Mouse (Mus musculus): ENCODE measurements at regions not wholly inside any gene's neighbourhood (a gene's known extent, or its start where the extent isn't known, plus 50 kb on each side); places are given as distances from the start of the nearest gene placed in this dataset.
A peak's percentile ranks its signal among the peaks of the same experiment; 100 is the strongest.

- Histone ChIP-seq H3K27me3 (replicated peaks; ENCODE audit: control insufficient read depth, insufficient read depth, low read length) (peaks cover 13% of the 10 kb centered on the region; the same call in 1 of the 2 replicates), H3K36me3 (ENCODE audit: control insufficient read depth, insufficient read depth, low read length) (no peaks in the 10 kb centered on the region)
- DNase-seq (ENCODE audit: low spot score), result no peak
Observed at GRCm38 (mm10) chr13:71461552-71461951, 502.0 kb downstream of the Irx1 start.

GRCm38 (mm10) chr13:71460607-71461006 is 502.9 kb downstream of the Irx1 start:
- Histone ChIP-seq H3K36me3 (ENCODE audit: control insufficient read depth, insufficient read depth, low read length) (no peaks in the 10 kb centered on the region), H3K4me3 (ENCODE audit: low read depth, low read length) (no peak overlapping the region), H3K9ac (ENCODE audit: low read length) (no peak overlapping the region), H3K4me2 (ENCODE audit: low read length) (no peak overlapping the region), H3K27me3 (replicated peaks; ENCODE audit: control insufficient read depth, insufficient read depth, low read length) (peaks cover 17% of the 10 kb centered on the region; the same call in 1 of the 2 replicates), H3K4me1 (ENCODE audit: control insufficient read depth, insufficient read depth, low read length) (0 out of 2 replicates have a peak, but pooled peaks cover 5% of the 10 kb centered on the region), H3K27ac (ENCODE audit: low read depth, low read length) (no peak overlapping the region), H3K9me3 (replicated peaks; ENCODE audit: control insufficient read depth, low read length) (no peaks in the 10 kb centered on the region)
- no peak for DNase-seq (ENCODE audit: low spot score)
- WGBS, result 92% methylated on average over 2 of the region's 2 CpGs
- no peak for ATAC-seq

More at GRCm38 (mm10) chr13:71461552-71461951, 502.0 kb downstream of the Irx1 start:
- ATAC-seq, result no peak
- Histone ChIP-seq H3K4me2 (ENCODE audit: low read length) (no peak overlapping the region), H3K27ac (ENCODE audit: low read depth, low read length) (no peak overlapping the region), H3K4me1 (ENCODE audit: control insufficient read depth, insufficient read depth, low read length) (0 out of 2 replicates have a peak, but pooled peaks cover 5% of the 10 kb centered on the region), H3K9ac (ENCODE audit: low read length) (no peak overlapping the region), H3K4me3 (ENCODE audit: low read depth, low read length) (no peak overlapping the region), H3K9me3 (replicated peaks; ENCODE audit: control insufficient read depth, low read length) (no peaks in the 10 kb centered on the region)
- WGBS, result 70% methylated on average over 3 of the region's 3 CpGs

GRCm38 (mm10) chr13:71460097-71460496 is 503.4 kb downstream of the Irx1 start:
- 0 out of 2 replicates have a peak, but pooled peaks cover 5% of the 10 kb centered on the region for H3K4me1 ChIP-seq (ENCODE audit: control insufficient read depth, insufficient read depth, low read length)
- H3K4me3 ChIP-seq (ENCODE audit: low read depth, low read length), result no peak overlapping the region
- no peak overlapping the region for H3K4me2 ChIP-seq (ENCODE audit: low read length)
- DNase-seq (ENCODE audit: low spot score) (no peak), ATAC-seq (no peak)
- H3K36me3 ChIP-seq (ENCODE audit: control insufficient read depth, insufficient read depth, low read length), result no peaks in the 10 kb centered on the region
- H3K9ac ChIP-seq (ENCODE audit: low read length), result no peak overlapping the region
- H3K27ac ChIP-seq (ENCODE audit: low read depth, low read length), result no peak overlapping the region
- H3K9me3 ChIP-seq (replicated peaks; ENCODE audit: control insufficient read depth, low read length), result no peaks in the 10 kb centered on the region
- WGBS, result 69% methylated on average over 9 of the region's 9 CpGs
- H3K27me3 ChIP-seq (replicated peaks; ENCODE audit: control insufficient read depth, insufficient read depth, low read length), result peaks cover 17% of the 10 kb centered on the region; the same call in 1 of the 2 replicates

- peak; percentile 24 for DNase-seq (ENCODE audit: low spot score)
- H3K4me1 ChIP-seq (ENCODE audit: control insufficient read depth, insufficient read depth, low read length), result 0 out of 2 replicates have a peak, but pooled peaks cover 5% of the 10 kb centered on the region
- H3K9me3 ChIP-seq (replicated peaks; ENCODE audit: control insufficient read depth, low read length), result no peaks in the 10 kb centered on the region
- H3K4me3 ChIP-seq (ENCODE audit: low read depth, low read length), result peak overlapping the region; percentile 14
- H3K27me3 ChIP-seq (replicated peaks; ENCODE audit: control insufficient read depth, insufficient read depth, low read length), result peaks cover 17% of the 10 kb centered on the region; the same call in 1 of the 2 replicates
- peak; percentile 33 for ATAC-seq
- H3K27ac ChIP-seq (ENCODE audit: low read depth, low read length), result no peak overlapping the region
- H3K4me2 ChIP-seq (ENCODE audit: low read length), result peak overlapping the region; percentile 47
- WGBS, result 8% methylated on average over 11 of the region's 11 CpGs
- no peaks in the 10 kb centered on the region for H3K36me3 ChIP-seq (ENCODE audit: control insufficient read depth, insufficient read depth, low read length)
- peak overlapping the region; percentile 44; the same call in 1 of the 2 replicates for H3K9ac ChIP-seq (ENCODE audit: low read length)
Observed at GRCm38 (mm10) chr13:71459022-71459536, 504.4 kb downstream of the Irx1 start.

GRCm38 (mm10) chr13:71458061-71458935 is 505.2 kb downstream of the Irx1 start:
- 4% methylated on average over 25 of the region's 25 CpGs for WGBS
- ATAC-seq (peak; percentile 91), DNase-seq (ENCODE audit: low spot score) (peak; percentile 87)
- Histone ChIP-seq H3K27me3 (replicated peaks; ENCODE audit: control insufficient read depth, insufficient read depth, low read length) (peaks cover 17% of the 10 kb centered on the region; the same call in 1 of the 2 replicates), H3K4me3 (ENCODE audit: low read depth, low read length) (peak overlapping the region; percentile 14), H3K36me3 (ENCODE audit: control insufficient read depth, insufficient read depth, low read length) (no peaks in the 10 kb centered on the region), H3K4me2 (ENCODE audit: low read length) (peak overlapping the region; percentile 47), H3K9me3 (replicated peaks; ENCODE audit: control insufficient read depth, low read length) (no peaks in the 10 kb centered on the region), H3K4me1 (ENCODE audit: control insufficient read depth, insufficient read depth, low read length) (0 out of 2 replicates have a peak, but pooled peaks cover 5% of the 10 kb centered on the region), H3K9ac (ENCODE audit: low read length) (peak overlapping the region; percentile 44), H3K27ac (ENCODE audit: low read depth, low read length) (no peak overlapping the region)

- no peak overlapping the region for H3K27ac ChIP-seq (ENCODE audit: low read depth, low read length)
- H3K27me3 ChIP-seq (replicated peaks; ENCODE audit: control insufficient read depth, insufficient read depth, low read length), result peaks cover 17% of the 10 kb centered on the region; the same call in 1 of the 2 replicates
- no peak overlapping the region for H3K9ac ChIP-seq (ENCODE audit: low read length)
- no peak for ATAC-seq
- no peaks in the 10 kb centered on the region for H3K9me3 ChIP-seq (replicated peaks; ENCODE audit: control insufficient read depth, low read length)
- no peak for DNase-seq (ENCODE audit: low spot score)
- 69% methylated on average over 3 of the region's 3 CpGs for WGBS
- H3K36me3 ChIP-seq (ENCODE audit: control insufficient read depth, insufficient read depth, low read length), result no peaks in the 10 kb centered on the region
- no peak overlapping the region for H3K4me3 ChIP-seq (ENCODE audit: low read depth, low read length)
- 0 out of 2 replicates have a peak, but pooled peaks cover 5% of the 10 kb centered on the region for H3K4me1 ChIP-seq (ENCODE audit: control insufficient read depth, insufficient read depth, low read length)
- no peak overlapping the region for H3K4me2 ChIP-seq (ENCODE audit: low read length)
Observed at GRCm38 (mm10) chr13:71457550-71457949, 506.0 kb downstream of the Irx1 start.

- DNase-seq (ENCODE audit: low spot score) (no peak), ATAC-seq (no peak)
- Histone ChIP-seq H3K9me3 (replicated peaks; ENCODE audit: control insufficient read depth, low read length) (no peaks in the 10 kb centered on the region), H3K27me3 (replicated peaks; ENCODE audit: control insufficient read depth, insufficient read depth, low read length) (0 out of 2 replicates have a peak, but pooled peaks cover 6% of the 10 kb centered on the region), H3K4me2 (ENCODE audit: low read length) (no peak overlapping the region), H3K27ac (ENCODE audit: low read depth, low read length) (no peak overlapping the region), H3K36me3 (ENCODE audit: control insufficient read depth, insufficient read depth, low read length) (no peaks in the 10 kb centered on the region), H3K4me3 (ENCODE audit: low read depth, low read length) (no peak overlapping the region), H3K9ac (ENCODE audit: low read length) (no peak overlapping the region), H3K4me1 (ENCODE audit: control insufficient read depth, insufficient read depth, low read length) (no peaks in the 10 kb centered on the region)
- 90% methylated on average over 5 of the region's 5 CpGs for WGBS
Observed at GRCm38 (mm10) chr13:71452258-71452657, 511.3 kb downstream of the Irx1 start.

GRCm38 (mm10) chr13:71437601-71438099 is 525.9 kb downstream of the Irx1 start:
- Histone ChIP-seq H3K27me3 (replicated peaks; ENCODE audit: control insufficient read depth, insufficient read depth, low read length) (no peaks in the 10 kb centered on the region), H3K27ac (ENCODE audit: low read depth, low read length) (no peak overlapping the region), H3K4me1 (ENCODE audit: control insufficient read depth, insufficient read depth, low read length) (no peaks in the 10 kb centered on the region), H3K4me2 (ENCODE audit: low read length) (no peak overlapping the region), H3K4me3 (ENCODE audit: low read depth, low read length) (no peak overlapping the region), H3K36me3 (ENCODE audit: control insufficient read depth, insufficient read depth, low read length) (no peaks in the 10 kb centered on the region), H3K9ac (ENCODE audit: low read length) (no peak overlapping the region), H3K9me3 (replicated peaks; ENCODE audit: control insufficient read depth, low read length) (no peaks in the 10 kb centered on the region)
- ATAC-seq (no peak), DNase-seq (ENCODE audit: low spot score) (no peak)
- WGBS, result 53% methylated on average over 2 of the region's 2 CpGs
